Mouse (Mus musculus) MN1 (cell line): Measurements from ENCODE around the gene Bola1.

Source experiments
- DNase-seq: peaks from one replicate; pipeline ENCODE4 v3.0.0-alpha.2; 2016; ENCODE audit warnings: low spot score

Gene Bola1

DNA sequence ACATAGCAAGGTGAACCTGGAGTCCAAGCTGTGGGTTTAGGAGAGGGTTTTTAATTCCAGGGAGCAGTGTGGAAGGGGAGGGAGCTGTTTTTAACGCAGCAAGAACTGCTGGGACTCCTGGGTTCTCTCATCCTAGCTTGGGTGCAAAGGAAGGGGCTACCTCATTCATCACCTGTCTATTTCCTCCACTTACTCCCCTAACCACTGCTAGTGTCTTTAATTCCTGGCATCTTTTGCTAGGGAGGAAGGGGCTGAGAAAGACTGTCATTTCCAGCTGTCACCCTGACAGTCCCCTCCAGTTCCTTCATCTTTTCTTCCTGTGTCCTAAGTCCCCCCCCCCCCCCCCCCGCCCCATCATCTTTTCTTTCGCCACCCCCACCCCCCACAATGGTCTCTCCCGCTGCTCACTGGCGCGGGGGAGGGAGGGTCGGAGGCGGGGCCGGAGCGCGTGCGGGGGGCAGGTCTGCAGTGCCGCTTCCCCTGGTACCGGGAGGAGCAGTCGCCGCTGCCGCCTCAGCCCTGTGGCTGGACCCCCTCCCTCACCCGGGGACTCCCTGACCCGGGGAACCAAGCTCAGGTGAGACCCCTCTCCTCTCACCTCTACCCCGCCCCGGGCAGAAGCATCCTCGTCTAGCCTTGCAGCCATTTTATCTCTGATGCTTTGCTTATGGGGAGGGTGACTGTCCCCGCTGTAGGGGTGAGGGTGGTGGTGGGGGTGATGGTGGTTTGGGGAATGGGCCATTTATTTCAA is 38.6 kb downstream of the Bola1 start, which contains the start of gene Sv2a:
Sv2a (plus strand) TSS at position 425 of the 751 bp plus-strand sequence.
- peak; percentile 46 for DNase-seq

DNA sequence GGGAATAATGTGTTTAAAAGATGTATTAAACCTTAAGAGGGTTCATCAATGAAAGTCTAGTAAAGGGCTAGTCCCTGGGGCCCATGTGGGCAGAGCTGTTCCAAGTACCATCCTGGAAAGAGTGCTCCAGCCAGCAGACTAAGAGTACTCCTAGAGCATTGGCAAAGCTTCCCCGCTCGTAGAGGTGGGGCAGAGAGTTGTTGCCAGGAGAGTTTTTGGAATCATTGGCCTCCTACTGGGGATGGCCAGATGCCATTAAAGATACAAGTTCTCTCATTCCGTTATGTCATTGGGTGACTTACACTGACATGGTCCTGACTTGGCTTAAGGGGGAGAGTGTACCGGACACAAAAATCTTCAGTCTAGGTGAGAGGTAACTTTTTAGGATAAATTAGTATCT is 40.0 kb downstream of the Bola1 start:
- peak; percentile 58 for DNase-seq

DNA sequence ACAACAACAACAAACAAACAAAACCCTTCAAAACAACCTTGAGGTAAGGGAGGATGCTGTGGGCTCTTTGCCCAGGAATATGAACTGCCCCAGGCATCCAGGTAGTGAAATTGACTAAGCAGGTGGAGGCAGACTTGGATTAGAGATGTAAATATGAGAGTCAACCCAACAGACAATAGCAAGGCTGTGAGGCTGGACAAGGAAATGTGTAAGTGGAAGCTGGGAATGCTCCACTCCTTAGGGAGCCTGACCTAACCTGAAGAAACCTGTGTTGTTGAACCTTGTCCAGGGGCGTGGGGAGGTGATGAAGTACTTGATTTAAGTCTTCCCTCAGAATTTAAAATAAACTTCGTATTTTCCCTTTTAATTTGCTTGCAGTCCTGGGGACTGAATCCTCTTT is 40.6 kb downstream of the Bola1 start:
- no peak for DNase-seq

DNA sequence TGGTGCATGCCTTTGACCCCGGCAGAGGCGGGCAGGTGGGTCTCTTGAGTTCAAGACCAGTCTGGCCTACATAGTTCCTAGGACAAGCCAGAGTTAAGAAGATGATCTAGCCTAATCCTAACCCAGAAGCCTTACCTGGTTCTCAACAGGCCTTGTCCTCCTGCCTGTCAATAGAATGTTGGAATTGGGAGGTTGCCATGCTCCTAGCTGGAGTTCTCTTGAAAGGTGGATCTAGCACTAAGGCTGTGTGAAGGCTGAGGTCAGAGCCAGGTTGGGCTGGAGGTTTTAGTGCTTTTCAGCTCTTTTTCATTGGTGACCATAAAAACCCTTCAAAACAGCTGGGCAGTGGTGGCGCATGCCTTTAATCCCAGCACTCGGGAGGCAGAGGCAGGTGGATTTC is 41.1 kb downstream of the Bola1 start:
- no peak for DNase-seq

DNA sequence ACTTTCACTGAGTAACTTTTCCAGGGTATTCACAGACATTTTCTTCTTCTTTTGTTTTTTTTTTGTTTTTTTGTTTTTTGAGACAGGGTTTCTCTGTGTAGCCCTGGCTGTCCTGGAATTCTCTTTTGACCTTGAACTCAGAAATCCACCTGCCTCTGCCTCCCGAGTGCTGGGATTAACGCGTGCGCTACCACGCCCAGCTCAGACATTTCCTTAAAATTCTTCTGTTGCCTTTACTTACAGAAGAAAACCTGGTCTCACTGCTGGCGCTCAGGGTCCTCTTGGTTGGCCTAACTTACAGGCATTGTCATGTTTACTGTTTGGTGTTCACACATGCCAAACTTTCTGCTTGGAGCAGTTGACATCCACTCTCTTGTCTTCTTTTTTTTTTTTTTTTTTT is 44.3 kb downstream of the Bola1 start:
- no peak for DNase-seq

DNA sequence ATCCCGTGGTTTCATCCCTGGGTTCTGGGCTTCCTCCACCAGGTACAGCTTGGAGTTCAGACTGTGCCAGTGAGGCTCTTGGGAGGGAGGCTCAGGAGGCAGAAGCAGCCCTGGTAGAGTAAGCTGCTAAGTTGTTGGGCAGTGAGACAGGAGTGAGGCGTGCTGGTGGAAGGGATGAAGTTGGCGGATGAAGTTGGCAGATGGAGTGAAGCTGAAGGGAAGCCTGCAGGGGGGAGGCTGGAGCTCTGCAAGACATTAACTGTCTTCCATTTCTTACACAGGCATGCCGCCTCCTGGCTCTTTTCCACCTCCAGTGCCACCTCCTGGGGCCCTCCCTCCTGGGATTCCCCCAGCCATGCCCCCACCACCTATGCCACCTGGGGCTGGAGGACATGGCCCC is 45.5 kb downstream of the Bola1 start:
- DNase-seq: peak; percentile 58

DNA sequence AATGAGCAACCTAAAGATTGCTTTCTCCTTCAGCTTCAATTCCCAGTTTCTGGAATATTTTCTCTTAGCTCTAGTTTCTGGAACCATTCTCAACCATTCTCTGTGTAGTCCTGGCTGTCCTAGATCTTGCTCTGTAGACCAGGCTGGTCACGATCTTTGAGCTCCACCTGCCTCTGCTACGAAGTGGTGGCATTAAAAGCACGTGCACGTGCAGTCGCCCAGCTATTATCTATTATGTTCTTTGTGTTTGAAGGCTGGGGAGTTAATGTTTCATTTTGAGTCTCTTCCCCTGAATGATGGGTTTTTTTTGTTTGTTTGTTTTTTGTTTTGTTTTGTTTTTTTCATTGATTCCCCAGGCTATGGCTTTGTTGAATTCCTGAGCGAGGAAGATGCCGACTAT is 46.3 kb downstream of the Bola1 start:
- DNase-seq: peak; percentile 32

DNA sequence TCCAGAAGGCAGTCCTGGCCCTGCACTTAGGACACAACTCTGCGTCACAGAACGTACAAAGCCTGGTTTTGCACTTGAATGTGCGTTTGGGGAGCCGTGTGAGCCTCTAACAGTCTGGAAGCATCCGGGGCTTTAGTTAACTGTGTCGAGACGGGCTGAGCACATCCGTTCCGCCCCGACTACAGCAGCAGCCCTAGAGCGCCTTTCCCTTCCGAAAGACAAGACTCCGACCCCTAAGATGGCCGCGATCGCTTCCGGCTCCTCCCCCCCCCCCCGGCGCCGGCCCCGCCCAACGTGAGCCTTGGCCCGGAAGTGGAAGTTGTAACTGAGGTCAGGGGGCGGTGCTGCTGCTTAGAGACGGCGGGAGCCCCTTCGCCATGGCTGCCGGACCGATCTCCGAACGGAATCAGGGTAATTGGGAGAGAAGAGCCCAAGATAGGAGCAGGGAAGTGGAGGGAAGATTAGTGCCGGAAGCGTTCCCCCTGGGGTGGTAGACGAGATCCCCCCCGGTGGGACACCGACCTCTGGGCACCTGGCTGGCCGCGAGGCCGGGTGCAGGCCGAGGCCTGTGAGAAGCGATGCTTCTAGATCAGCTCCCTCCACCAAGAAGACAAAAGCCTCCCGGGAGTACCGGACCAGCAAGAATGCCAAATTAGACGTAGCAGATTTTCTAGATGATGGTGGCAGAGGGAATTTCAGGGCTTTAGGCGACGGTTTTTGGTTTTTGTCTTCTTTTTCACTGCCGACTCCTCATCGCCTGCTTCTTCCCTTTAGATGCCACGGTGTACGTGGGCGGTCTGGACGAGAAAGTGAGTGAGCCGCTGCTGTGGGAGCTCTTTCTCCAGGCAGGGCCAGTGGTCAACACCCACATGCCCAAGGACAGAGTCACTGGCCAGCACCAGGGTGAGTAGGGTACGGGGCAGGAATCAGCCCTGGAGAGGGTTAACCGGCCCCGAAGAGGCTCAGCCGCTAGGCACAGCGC is 47.0 kb downstream of the Bola1 start, which contains the start of gene Sf3b4:
Sf3b4 (plus strand) TSS at position 136 of the 982 bp plus-strand sequence.
- DNase-seq: peak; percentile 93

DNA sequence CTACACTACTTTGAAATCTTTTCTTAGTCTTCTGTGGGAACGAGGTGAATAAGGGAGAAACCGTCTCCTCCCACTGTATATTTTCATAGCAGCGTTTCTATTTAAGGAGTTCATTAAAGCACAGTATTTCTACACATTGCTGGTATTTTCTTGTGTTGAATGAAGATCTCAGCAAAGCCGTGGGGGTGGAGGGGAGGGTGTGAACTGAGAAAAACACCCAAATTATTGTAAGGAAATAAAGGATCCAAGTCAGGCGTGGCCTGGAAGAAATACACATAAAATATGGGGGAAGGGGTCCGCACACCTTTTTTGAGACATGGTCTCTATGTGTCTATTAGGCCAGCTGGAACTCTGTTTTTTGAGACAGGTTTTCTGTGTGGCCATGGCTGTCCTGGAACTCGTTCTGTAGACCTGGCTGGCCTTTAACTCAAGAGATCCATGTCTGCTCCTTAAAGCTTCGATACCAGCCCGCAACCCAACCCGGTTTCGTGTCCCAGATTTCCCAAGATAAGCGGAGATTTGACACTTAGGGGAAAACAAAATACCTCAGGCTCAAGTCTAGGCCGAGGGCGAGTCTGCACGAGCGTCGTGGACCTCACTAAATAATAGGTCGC is 47.8 kb downstream of the Bola1 start:
- no peak for DNase-seq

DNA sequence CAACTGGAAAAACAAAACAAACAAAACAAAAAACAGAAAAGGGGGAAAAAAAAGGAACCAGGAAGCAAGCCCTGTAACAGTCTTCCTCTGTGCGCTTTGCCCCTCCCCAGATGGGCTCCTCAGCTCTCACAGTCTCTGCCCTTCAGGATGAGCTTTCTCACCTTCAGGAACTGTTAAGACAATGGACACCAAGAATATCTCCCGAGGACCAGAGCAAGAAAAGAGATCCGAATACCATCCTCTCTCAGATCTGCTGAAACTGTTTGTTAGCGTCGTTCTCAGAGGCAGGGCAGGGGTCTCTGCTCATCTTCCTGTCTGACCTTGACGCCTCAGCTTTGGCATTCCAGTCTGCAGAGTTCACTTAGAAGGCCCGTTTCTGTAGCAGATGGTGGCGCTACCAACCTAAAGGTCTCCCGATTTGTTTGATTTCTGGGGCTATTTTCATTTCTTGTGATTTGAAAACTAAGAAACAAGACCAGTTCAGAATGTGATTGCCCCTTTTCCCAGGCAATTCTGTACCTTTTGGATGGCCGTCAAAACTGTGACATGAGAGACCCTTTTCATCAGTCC is 48.4 kb downstream of the Bola1 start:
- no peak for DNase-seq

DNA sequence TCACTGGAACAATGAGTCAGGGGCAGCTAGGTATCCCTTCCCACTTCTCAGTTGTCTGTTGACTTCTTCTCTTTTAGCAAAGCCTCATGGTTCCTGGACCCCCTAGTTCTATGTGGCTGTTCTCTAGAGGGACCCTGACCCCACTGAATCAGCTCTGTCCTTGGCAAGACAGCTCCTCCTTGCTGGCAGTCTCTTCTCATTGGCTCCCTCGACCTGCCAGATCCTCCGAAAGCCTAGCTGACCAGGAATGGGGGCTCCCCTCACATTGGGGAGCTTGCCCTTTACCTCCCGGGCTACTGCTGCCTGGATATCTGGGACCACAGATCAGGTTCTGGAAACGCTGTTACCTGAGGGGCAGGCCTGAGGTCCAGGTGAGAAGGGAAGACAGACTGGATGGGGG is 49.2 kb downstream of the Bola1 start:
- no peak for DNase-seq

DNA sequence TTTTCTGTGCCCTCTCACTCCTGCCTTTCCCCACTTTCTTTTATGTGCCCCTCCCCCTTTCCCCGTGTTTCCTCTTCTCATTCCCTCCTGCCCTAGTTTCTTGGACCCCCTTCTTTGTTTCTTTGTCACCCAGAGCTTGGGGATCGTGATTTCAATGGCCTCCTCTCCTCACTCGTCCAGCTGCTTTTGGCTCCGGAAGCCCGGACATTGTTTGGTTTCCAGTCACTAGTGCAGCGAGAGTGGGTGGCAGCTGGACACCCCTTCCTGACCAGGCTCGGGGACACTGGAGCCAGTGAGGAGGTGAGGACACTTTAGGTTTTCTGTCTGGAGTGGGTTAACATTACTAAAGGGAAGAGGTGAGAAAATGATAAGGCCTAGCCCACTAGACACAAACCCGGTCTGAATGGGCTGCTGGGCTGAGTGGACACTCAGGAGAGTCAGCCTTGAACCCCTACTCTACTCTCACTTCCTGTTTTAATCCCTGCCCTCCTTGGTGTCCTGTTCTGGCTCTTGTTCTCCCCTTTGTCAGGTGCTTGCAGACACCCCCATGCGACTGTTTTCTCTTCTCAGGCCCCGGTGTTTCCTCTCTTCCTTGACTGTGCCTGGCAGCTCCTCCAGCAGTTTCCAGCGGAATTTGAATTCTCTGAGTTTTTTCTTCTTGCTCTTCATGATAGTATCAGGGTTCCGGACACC is 50.9 kb downstream of the Bola1 start:
- no peak for DNase-seq

DNA sequence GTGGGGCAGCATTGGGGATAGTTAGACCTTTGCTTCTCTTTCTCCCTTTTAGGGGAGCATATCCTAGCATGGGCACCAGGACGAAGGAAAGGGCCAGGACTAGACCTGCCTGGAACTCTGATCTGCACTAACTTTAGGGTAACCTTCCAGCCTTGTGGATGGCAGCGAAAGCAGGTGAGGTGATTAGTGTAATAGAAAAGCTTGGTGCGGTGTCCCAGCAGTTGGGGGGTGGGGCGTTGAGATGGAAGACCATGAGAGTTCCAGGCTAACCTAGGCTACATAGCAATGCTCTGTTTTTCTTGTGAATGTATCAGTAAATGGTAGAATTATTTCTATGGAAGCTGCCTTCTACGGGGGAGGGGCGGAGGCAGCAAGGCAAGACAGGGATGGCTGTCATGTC is 56.5 kb downstream of the Bola1 start:
- DNase-seq: no peak

DNA sequence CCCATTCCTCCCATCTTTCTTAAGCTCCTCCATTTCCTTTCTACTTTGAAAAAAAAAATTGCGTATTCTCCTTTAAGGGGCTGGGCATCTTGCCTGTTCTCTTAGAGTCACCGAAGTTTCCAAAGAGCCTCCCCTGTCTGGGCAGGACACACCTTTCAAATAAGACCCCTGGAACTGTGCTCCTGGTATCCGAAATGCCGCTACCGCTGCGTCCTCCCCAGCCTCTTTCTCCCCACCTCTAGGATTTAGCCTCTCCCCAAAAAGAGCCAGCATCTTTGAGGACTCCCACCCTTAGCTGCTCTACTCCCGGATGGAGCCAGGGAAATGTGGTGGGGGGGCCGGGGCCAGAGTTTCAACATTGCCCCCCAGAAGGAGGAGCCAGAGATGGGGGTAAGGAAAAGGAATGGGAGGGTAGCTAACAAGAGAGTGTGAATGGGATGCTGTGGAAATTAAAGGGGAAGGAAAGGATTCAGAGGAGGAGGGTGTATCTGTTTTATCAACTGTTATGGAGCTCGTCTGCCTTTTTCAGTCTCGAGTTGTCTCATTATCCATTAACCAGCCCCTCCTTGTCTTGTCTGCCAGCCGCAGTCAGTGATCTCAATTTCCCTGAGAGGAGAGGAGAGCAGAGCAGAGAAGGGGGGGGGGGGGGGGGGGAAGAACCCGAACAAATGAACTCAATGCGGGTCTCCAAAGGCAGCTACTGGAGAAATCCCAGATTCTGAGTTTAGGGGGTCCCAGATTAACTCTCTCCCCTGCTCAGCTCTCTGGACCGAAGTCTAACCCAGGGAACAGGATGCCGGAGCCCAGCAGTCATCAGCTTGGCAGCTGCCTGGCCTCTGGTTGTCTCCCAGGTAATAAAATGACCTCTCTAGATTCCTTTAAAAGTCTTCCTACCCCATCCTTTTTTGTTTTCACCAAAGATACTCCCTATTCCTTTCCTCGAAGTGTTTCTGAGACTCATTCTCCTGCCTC is 57.4 kb downstream of the Bola1 start, which contains the start of gene Mtmr11:
Mtmr11 (plus strand) TSS at position 136 of the 972 bp plus-strand sequence.
- peak; percentile 51 for DNase-seq

DNA sequence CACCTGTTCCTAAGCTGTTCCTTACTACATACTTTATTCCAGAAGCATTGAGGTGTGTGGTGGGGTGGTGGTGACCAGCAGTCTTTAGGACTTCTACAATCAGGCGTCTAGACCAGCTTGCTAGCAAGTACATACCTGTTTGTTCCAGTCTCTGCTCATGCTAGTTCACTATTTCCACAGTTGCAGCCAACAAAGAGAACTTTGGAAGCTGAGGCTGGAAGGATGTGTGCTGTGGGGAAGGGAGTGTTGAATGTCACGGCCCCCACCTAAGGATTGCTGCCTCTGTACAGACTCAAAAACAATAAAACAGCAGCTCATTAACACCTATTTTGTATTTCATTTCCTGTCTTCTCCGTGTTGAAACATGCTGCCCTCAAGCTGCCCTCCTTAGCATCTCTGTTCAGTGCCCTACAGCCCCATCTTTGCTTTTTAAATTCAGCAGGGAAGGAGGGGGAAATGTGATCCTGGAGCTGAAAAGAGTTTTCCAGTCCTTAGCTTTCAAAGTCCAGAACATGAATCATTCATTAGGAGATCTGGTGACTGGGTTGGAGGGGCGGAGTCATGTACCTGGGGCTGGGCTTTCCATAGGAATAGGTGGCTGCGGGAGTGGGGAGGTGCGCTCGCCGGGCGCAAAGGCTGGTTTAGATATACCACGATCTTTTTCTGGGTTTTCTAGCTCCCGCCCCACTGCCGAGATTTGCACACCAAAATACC is 58.5 kb downstream of the Bola1 start:
- peak; percentile 84 for DNase-seq

DNA sequence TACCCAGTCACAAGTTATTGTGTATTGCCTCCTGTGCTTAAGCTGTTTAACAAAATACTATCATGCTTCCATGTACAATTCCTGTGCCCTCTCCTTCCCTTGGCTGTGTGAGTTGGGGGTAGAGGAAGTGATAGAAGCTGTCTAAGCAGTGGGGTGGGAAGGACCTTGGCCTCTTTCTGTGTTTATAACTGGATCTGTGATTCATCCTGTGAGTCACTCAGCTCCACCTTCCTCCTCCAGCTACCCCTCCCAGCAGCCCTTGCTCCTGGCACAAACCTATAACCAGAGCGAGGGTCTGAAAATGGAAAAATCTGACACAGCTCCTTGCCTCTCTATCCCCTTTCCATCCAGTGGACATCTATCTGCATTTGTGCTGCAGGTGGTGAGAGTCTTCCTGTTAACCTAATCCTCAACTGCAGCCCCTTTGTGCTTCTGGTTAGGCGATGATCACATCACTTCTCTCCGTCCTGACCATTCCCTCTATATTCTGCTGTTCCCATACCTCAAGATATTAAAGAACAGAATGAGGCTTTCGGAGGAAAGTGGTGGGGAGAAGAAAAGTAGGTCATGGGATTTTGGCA is 59.2 kb downstream of the Bola1 start:
- DNase-seq: peak; percentile 78

DNA sequence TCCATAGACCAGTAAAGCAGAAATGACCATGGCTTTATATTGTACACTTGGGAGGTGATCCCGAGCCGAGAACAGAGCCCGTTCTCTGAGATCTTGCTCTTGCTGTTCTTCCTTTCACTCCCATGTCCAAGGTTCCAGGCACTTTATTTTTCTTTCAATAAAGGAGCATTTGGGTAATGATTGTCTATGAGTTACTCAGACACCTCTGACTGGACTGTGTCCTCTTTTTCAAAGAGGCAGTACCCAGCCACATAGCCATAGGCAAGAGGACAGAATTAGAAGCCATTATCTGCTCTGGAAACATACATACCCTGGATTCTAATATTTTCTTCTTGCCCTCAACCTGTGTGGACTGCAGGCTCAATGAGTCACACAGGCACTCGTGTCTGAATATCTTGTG is 59.7 kb downstream of the Bola1 start:
- DNase-seq: no peak

DNA sequence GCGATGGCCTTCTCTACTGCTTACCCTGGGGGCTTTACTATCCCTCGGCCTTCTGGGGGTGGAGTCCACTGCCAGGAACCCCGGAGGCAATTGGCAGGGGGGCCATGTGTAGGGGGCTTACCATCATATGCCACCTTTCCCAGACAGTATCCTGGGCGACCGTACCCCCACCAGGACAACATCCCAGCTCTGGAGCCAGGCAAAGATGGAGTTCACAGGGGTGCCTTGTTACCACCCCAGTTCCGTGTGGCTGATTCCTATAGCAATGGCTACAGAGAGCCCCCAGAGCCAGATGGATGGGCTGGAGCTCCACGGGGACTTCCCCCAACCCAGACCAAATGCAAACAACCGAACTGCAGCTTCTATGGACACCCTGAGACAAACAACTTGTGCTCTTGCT is 64.0 kb downstream of the Bola1 start:
- DNase-seq: no peak

DNA sequence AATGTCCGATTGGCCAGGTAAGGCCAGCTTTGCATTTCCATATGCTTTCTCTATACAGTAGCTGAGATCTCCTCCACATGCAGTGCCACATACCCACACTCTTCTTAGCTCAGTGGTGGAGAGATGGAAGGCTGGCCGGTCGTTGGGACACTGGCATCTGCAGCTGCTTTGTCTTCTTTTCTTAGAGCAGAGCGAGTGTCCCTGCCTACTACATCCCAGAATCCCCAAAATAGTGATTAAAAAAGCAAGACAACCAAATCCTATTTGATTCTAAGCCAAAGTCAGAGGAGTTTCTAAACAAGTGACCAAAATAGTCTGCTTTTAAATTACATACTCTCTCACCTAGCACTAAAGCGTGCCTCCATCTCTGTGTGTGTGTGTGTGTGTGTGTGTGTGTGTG is 66.9 kb downstream of the Bola1 start:
- no peak for DNase-seq
